9 mouse cellular contexts compared by ENCODE assay signal in genomic region chr10:81284719-81285118, GRCm38 (mm10). TPM values are rescaled to one million over a fixed set of nuclear protein-coding genes. Genes with fewer than 3 reads are reported as not detected.
A peak's percentile ranks its signal among the peaks of the same experiment; 100 is the strongest.
DNase-seq lines count a peak whose midpoint lies in the region; ATAC-seq lines count a peak whose summit lies in the region.
"Had no signal": no experiment of that assay in that cellular context is flagged by ENCODE, and none has a peak within 500 bp of the region (broad histone marks: within the 10 kb centered on the region; RNA-seq: fewer than 3 reads in every experiment).

No protein-coding gene starts in this region.

- no peaks in the 10 kb centered on the region for H3K9me3 ChIP-seq in embryonic facial prominence, embryonic 11.5 days (replicated peaks; ENCODE audit: control insufficient read depth, low read length)
- H3K9me3 ChIP-seq in forebrain, embryonic 13.5 days (replicated peaks) = no peaks in the 10 kb centered on the region
- no peaks in the 10 kb centered on the region for H3K9me3 ChIP-seq in kidney, embryonic 16.5 days (ENCODE audit: low read length)

- peak; percentile 30 for DNase-seq in embryonic facial prominence, embryonic 11.5 days (ENCODE audit: low spot score)
- DNase-seq in lung, postnatal 25 days (ENCODE audit: low spot score) = peak; percentile 66
- DNase-seq in thymus, adult 18-20 months = no peak
- DNase-seq: gastrocnemius, adult 2 months had no signal

- H3K4me3 ChIP-seq in embryonic facial prominence, embryonic 11.5 days (ENCODE audit: low read depth, low read length) = no peak overlapping the region; the same call in 1 of the 2 replicates
- H3K4me3 ChIP-seq in forebrain, embryonic 13.5 days = peak overlapping the region; percentile 47; the same call in 1 of the 2 replicates
- H3K4me3 ChIP-seq in kidney, embryonic 16.5 days (ENCODE audit: low read length) = peak overlapping the region; percentile 61

- peak overlapping the region; percentile 7; the same call in 1 of the 2 replicates for H3K4me2 ChIP-seq in embryonic facial prominence, embryonic 11.5 days (ENCODE audit: low read depth, low read length)
- H3K4me2 ChIP-seq in forebrain, embryonic 13.5 days = peak overlapping the region; percentile 72
- peak overlapping the region; percentile 81 for H3K4me2 ChIP-seq in kidney, embryonic 16.5 days (replicated peaks; ENCODE audit: low read depth, low read length)

- WGBS in embryonic facial prominence, embryonic 11.5 days = 9% methylated on average over 17 of the region's 17 CpGs
- 14% methylated on average over 17 of the region's 17 CpGs for WGBS in forebrain, embryonic 13.5 days
- 7% methylated on average over 17 of the region's 17 CpGs for WGBS in kidney, embryonic 16.5 days

- H3K9ac ChIP-seq in embryonic facial prominence, embryonic 11.5 days (replicated peaks; ENCODE audit: low read length) = no peak overlapping the region
- no peak overlapping the region for H3K9ac ChIP-seq in forebrain, embryonic 13.5 days
- peak overlapping the region; percentile 74 for H3K9ac ChIP-seq in kidney, embryonic 16.5 days (replicated peaks; ENCODE audit: low read length)

- no peaks in the 10 kb centered on the region for H3K4me1 ChIP-seq in embryonic facial prominence, embryonic 11.5 days (ENCODE audit: control insufficient read depth, insufficient read depth, low read length)
- peaks cover 9% of the 10 kb centered on the region for H3K4me1 ChIP-seq in forebrain, embryonic 13.5 days
- H3K4me1 ChIP-seq in kidney, embryonic 16.5 days (ENCODE audit: insufficient read depth, low read length) = peaks cover 32% of the 10 kb centered on the region

- H3K27me3 ChIP-seq in embryonic facial prominence, embryonic 11.5 days (ENCODE audit: control insufficient read depth, insufficient read depth, low read length) = peaks cover 29% of the 10 kb centered on the region
- peaks cover 23% of the 10 kb centered on the region for H3K27me3 ChIP-seq in forebrain, embryonic 13.5 days
- H3K27me3 ChIP-seq in kidney, embryonic 16.5 days (ENCODE audit: insufficient read depth, low read length) = peaks cover 28% of the 10 kb centered on the region

- H3K27ac ChIP-seq in embryonic facial prominence, embryonic 11.5 days (replicated peaks; ENCODE audit: low read depth, low read length) = no peak overlapping the region
- no peak overlapping the region for H3K27ac ChIP-seq in forebrain, embryonic 13.5 days
- peak overlapping the region; percentile 71 for H3K27ac ChIP-seq in kidney, embryonic 16.5 days (ENCODE audit: low read length)
- H3K27ac ChIP-seq: gastrocnemius, adult 2 months had no signal

- no peak for ATAC-seq in embryonic facial prominence, embryonic 11.5 days (replicated peaks; ENCODE audit: insufficient number of reproducible peaks, low FRiP score, low TSS enrichment, low read depth)
- ATAC-seq in forebrain, embryonic 13.5 days = no peak
- ATAC-seq in kidney, embryonic 16.5 days (ENCODE audit: low FRiP score, low TSS enrichment) = peak; percentile 33; the same call in 1 of the 2 replicates
- ATAC-seq in frontal cortex, adult (ENCODE audit: low TSS enrichment) = no peak
- ATAC-seq in erythroid progenitor cell, adult 5-6 weeks (replicated peaks; ENCODE audit: low FRiP score, poor library complexity, severe bottlenecking) = no peak
- ATAC-seq in megakaryocyte-erythroid progenitor cell, adult 5-6 weeks (replicated peaks; ENCODE audit: low FRiP score, low TSS enrichment, poor library complexity, severe bottlenecking) = no peak

- H3K36me3 ChIP-seq in embryonic facial prominence, embryonic 11.5 days (replicated peaks; ENCODE audit: control insufficient read depth, insufficient read depth, low read depth, low read length) = no peaks in the 10 kb centered on the region
- no peaks in the 10 kb centered on the region for H3K36me3 ChIP-seq in forebrain, embryonic 13.5 days (ENCODE audit: poor library complexity, severe bottlenecking)
- no peaks in the 10 kb centered on the region for H3K36me3 ChIP-seq in kidney, embryonic 16.5 days (ENCODE audit: insufficient read depth, low read length)

RNA-seq across cellular contexts. Expression of gene Tjp3, which starts 6.7 kb away (rescaled TPM):
- polyA plus RNA-seq in embryonic facial prominence, embryonic 11.5 days (2014; fragmentation: Nextera tagmentation; extraction: Ambion mirVana) = 2.5 and 3.3 TPM in 2 replicates
- 6.2 and 7.1 TPM in 2 replicates for polyA plus RNA-seq in forebrain, embryonic 13.5 days (2015; fragmentation: Nextera tagmentation; extraction: Ambion mirVana)
- 21.9 and 22.6 TPM in 2 replicates for polyA plus RNA-seq in kidney, embryonic 16.5 days (2015; fragmentation: Nextera tagmentation; extraction: Ambion mirVana)
- 3.2 TPM in 1 of 2 replicates, not detected in the other for total RNA-seq in erythroid progenitor cell, adult 5-6 weeks (2015; ENCODE audit: low replicate concordance)
- 0.23 TPM in 1 of 2 replicates, not detected in the other for total RNA-seq in erythroid progenitor cell, adult 5-6 weeks (2017; ENCODE audit: low replicate concordance)
- 0.81 and 7.3 TPM in 2 replicates for total RNA-seq in megakaryocyte-erythroid progenitor cell, adult 5-6 weeks (2014; fragmentation: Nextera tagmentation)
- total RNA-seq in megakaryocyte-erythroid progenitor cell, adult 5-6 weeks (2017) = 1.3 and 2.5 TPM in 2 replicates
- total RNA-seq: gastrocnemius, adult 2 months had no signal

RNA-seq across cellular contexts. Expression of gene Pip5k1c, which starts 8.0 kb away (rescaled TPM):
- 41.5 and 46.6 TPM in 2 replicates for polyA plus RNA-seq in embryonic facial prominence, embryonic 11.5 days (2014; fragmentation: Nextera tagmentation; extraction: Ambion mirVana)
- 73.1 and 87.2 TPM in 2 replicates for polyA plus RNA-seq in forebrain, embryonic 13.5 days (2015; fragmentation: Nextera tagmentation; extraction: Ambion mirVana)
- polyA plus RNA-seq in kidney, embryonic 16.5 days (2015; fragmentation: Nextera tagmentation; extraction: Ambion mirVana) = 62.9 and 63.9 TPM in 2 replicates
- 13.0 and 15.1 TPM in 2 replicates for total RNA-seq in erythroid progenitor cell, adult 5-6 weeks (2015; ENCODE audit: low replicate concordance)
- total RNA-seq in erythroid progenitor cell, adult 5-6 weeks (2017; ENCODE audit: low replicate concordance) = 9.9 and 14.7 TPM in 2 replicates
- 40.4 and 51.0 TPM in 2 replicates for total RNA-seq in megakaryocyte-erythroid progenitor cell, adult 5-6 weeks (2014; fragmentation: Nextera tagmentation)
- total RNA-seq in megakaryocyte-erythroid progenitor cell, adult 5-6 weeks (2017) = 17.3 and 26.2 TPM in 2 replicates

RNA-seq across cellular contexts. Expression of gene Apba3, which starts 18.0 kb away (rescaled TPM):
- polyA plus RNA-seq in embryonic facial prominence, embryonic 11.5 days (2014; fragmentation: Nextera tagmentation; extraction: Ambion mirVana) = 35.3 and 41.3 TPM in 2 replicates
- 28.6 and 32.3 TPM in 2 replicates for polyA plus RNA-seq in forebrain, embryonic 13.5 days (2015; fragmentation: Nextera tagmentation; extraction: Ambion mirVana)
- 88.6 and 88.7 TPM in 2 replicates for polyA plus RNA-seq in kidney, embryonic 16.5 days (2015; fragmentation: Nextera tagmentation; extraction: Ambion mirVana)
- total RNA-seq in erythroid progenitor cell, adult 5-6 weeks (2015; ENCODE audit: low replicate concordance) = not detected in 2 replicates
- 14.0 TPM in 1 of 2 replicates, not detected in the other for total RNA-seq in erythroid progenitor cell, adult 5-6 weeks (2017; ENCODE audit: low replicate concordance)
- total RNA-seq in megakaryocyte-erythroid progenitor cell, adult 5-6 weeks (2014; fragmentation: Nextera tagmentation) = 28.9 and 32.6 TPM in 2 replicates
- total RNA-seq in megakaryocyte-erythroid progenitor cell, adult 5-6 weeks (2017) = 2.6 and 16.7 TPM in 2 replicates

RNA-seq across cellular contexts. Expression of gene Mrpl54, which starts 18.0 kb away (rescaled TPM):
- polyA plus RNA-seq in embryonic facial prominence, embryonic 11.5 days (2014; fragmentation: Nextera tagmentation; extraction: Ambion mirVana) = 203 and 205 TPM in 2 replicates
- 134 and 135 TPM in 2 replicates for polyA plus RNA-seq in forebrain, embryonic 13.5 days (2015; fragmentation: Nextera tagmentation; extraction: Ambion mirVana)
- polyA plus RNA-seq in kidney, embryonic 16.5 days (2015; fragmentation: Nextera tagmentation; extraction: Ambion mirVana) = 218 and 238 TPM in 2 replicates
- 35.2 and 37.5 TPM in 2 replicates for total RNA-seq in erythroid progenitor cell, adult 5-6 weeks (2015; ENCODE audit: low replicate concordance)
- 20.0 and 23.0 TPM in 2 replicates for total RNA-seq in erythroid progenitor cell, adult 5-6 weeks (2017; ENCODE audit: low replicate concordance)
- total RNA-seq in megakaryocyte-erythroid progenitor cell, adult 5-6 weeks (2014; fragmentation: Nextera tagmentation) = 130 and 158 TPM in 2 replicates
- 157 and 212 TPM in 2 replicates for total RNA-seq in megakaryocyte-erythroid progenitor cell, adult 5-6 weeks (2017)

RNA-seq across cellular contexts. Expression of gene Matk, which starts 32.0 kb away (rescaled TPM):
- polyA plus RNA-seq in embryonic facial prominence, embryonic 11.5 days (2014; fragmentation: Nextera tagmentation; extraction: Ambion mirVana) = 2.6 and 4.0 TPM in 2 replicates
- 5.6 and 7.4 TPM in 2 replicates for polyA plus RNA-seq in forebrain, embryonic 13.5 days (2015; fragmentation: Nextera tagmentation; extraction: Ambion mirVana)
- polyA plus RNA-seq in kidney, embryonic 16.5 days (2015; fragmentation: Nextera tagmentation; extraction: Ambion mirVana) = 8.2 and 8.9 TPM in 2 replicates
- 1.7 and 2.2 TPM in 2 replicates for total RNA-seq in erythroid progenitor cell, adult 5-6 weeks (2015; ENCODE audit: low replicate concordance)
- total RNA-seq in erythroid progenitor cell, adult 5-6 weeks (2017; ENCODE audit: low replicate concordance) = 1.5 and 1.7 TPM in 2 replicates
- 2.9 and 9.8 TPM in 2 replicates for total RNA-seq in megakaryocyte-erythroid progenitor cell, adult 5-6 weeks (2014; fragmentation: Nextera tagmentation)
- 5.5 and 5.6 TPM in 2 replicates for total RNA-seq in megakaryocyte-erythroid progenitor cell, adult 5-6 weeks (2017)

Comparison
In these comparisons a context has a peak if more than half of its experiments do, and no peak if none do; other contexts are left out.
1. DNase-seq: peak in embryonic facial prominence, embryonic 11.5 days (single experiment) and lung, postnatal 25 days (single experiment); none in thymus, adult 18-20 months (0 of 2).
2. H3K4me2 ChIP-seq: peak in every context shown above with its lines; median percentile 81 in kidney, embryonic 16.5 days; 72 in forebrain, embryonic 13.5 days; 7 in embryonic facial prominence, embryonic 11.5 days.